Mouse (Mus musculus) embryonic facial prominence, embryonic 13.5 days (tissue): ENCODE measurements around the gene Cabp2. TPM values are rescaled to one million over a fixed set of nuclear protein-coding genes. Genes with fewer than 3 reads are reported as not detected.
"Not testable (repeated sequence)": the region's sequence is repeated elsewhere in the genome, so short reads cannot be mapped to it uniquely, and the experiment has no call there.

Experiments
- ATAC-seq: fragments of 200-750 bp; cut with Nextera tagmentation; 2 replicates; pipeline ENCODE4 v1.8.0; 2017; ENCODE audit warnings: low read depth; ENCODE audit not compliant: insufficient number of reproducible peaks, insufficient read depth, low FRiP score, low TSS enrichment
- H3K27ac ChIP-seq: fragments of 300-500 bp; sonication (generic); 2 replicates; pipeline ENCODE4 v1.5.1; 2015; ENCODE audit warnings: moderate library complexity, mild to moderate bottlenecking, inconsistent platforms
- H3K27me3 ChIP-seq: fragments of 300-500 bp; sonication (generic); 2 replicates; pipeline ENCODE4 v1.6.1; 2015; ENCODE audit warnings: mild to moderate bottlenecking, inconsistent platforms
- H3K36me3 ChIP-seq: fragments of 300-500 bp; sonication (generic); 2 replicates; pipeline ENCODE4 v1.6.1; 2015; ENCODE audit warnings: mild to moderate bottlenecking, inconsistent platforms
- H3K4me1 ChIP-seq: fragments of 300-500 bp; sonication (generic); 2 replicates; pipeline ENCODE4 v1.6.1; 2015; ENCODE audit warnings: inconsistent platforms
- H3K4me2 ChIP-seq: fragments of 300-500 bp; sonication (generic); 2 replicates; pipeline ENCODE4 v1.6.1; 2015; ENCODE audit warnings: moderate library complexity, mild to moderate bottlenecking, inconsistent platforms
- H3K4me3 ChIP-seq: fragments of 300-500 bp; sonication (generic); 2 replicates; pipeline ENCODE4 v1.5.1; 2015; ENCODE audit warnings: mild to moderate bottlenecking, inconsistent platforms
- H3K9ac ChIP-seq: fragments of 300-500 bp; sonication (generic); 2 replicates; pipeline ENCODE4 v1.6.1; 2015; ENCODE audit warnings: mild to moderate bottlenecking, inconsistent platforms
- H3K9me3 ChIP-seq: fragments of 300-500 bp; sonication (generic); 2 replicates; pipeline ENCODE4 v1.6.1; 2016; ENCODE audit warnings: inconsistent platforms
- WGBS: fragments of 180-500 bp; shearing (Covaris S2); methylation state at CpG from one replicate; pipeline ENCODE4 v1.1.7; 2015; ENCODE audit warnings: mixed read lengths; 5-methylcytosine and 5-hydroxymethylcytosine counted together
- polyA plus RNA-seq: library from polyadenylated mRNA; unstranded; fragments of >200 nt; fragmentation: Nextera tagmentation; extraction: Ambion mirVana; gene quantifications from 2 replicates; pipeline ENCODE4 v1.2.1, GENCODE M21; 2015

The Cabp2 gene
- polyA plus RNA-seq, 1 experiment from 2014 or later: not detected

- H3K27ac ChIP-seq: no peak overlapping the region
- WGBS: 41% methylated on average over 4 of the region's 4 CpGs
- no peak overlapping the region for H3K4me2 ChIP-seq
- no peaks in the 10 kb centered on the region for H3K4me1 ChIP-seq
- ATAC-seq: no peak
- no peaks in the 10 kb centered on the region for H3K9me3 ChIP-seq
- no peak overlapping the region for H3K4me3 ChIP-seq
- no peak overlapping the region for H3K9ac ChIP-seq
- no peaks in the 10 kb centered on the region for H3K27me3 ChIP-seq
- no peaks in the 10 kb centered on the region for H3K36me3 ChIP-seq
Measured at GRCm38 (mm10) chr19:4056727-4057126, 24.7 kb upstream of the Cabp2 start.

DNA sequence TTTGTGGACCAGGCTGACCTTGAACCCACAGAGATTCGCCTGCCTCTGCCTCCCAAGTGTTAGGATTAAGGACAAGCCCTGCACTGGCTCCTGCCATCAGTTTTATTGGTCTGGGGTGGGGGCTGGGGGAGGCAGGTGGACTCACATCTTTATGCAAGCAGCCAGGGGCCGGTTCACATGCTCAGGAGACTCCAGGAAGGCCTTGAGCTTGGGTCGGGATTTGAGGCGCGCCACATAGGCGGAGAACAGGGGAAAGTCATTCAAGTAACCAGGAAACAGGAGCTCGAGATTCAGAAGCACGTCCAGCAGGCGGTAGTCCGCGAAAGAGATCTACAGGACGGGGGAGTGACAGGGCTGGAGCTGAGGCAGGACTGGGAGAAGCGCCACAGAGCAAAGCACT, 24.0 kb upstream of the Cabp2 start:
- WGBS: 88% methylated on average over 13 of the region's 13 CpGs
- Histone ChIP-seq H3K9ac (no peak overlapping the region), H3K4me1 (no peaks in the 10 kb centered on the region), H3K4me2 (no peak overlapping the region), H3K9me3 (no peaks in the 10 kb centered on the region), H3K27ac (no peak overlapping the region), H3K4me3 (no peak overlapping the region), H3K36me3 (no peaks in the 10 kb centered on the region), H3K27me3 (no peaks in the 10 kb centered on the region)
- no peak for ATAC-seq

DNA sequence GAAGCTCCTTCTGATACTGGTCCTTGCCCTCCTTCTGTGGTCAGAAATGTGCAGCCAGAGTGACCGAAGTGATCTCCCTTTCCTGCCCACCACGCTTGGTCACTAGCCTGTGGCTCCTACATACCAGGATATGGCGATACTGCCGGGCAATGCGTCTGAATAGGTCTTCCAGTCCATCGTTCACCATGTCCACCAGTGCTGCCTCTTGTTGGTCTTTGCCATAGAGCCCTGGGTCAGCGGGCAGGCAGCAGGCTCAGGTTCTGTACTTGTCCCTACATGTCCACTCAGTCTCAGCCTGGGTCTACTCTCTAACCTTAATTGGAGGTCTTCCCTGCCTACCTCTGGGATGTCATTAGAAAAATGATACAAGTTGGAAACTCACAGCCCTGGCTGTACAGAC, 23.4 kb upstream of the Cabp2 start:
- Histone ChIP-seq H3K9me3 (no peaks in the 10 kb centered on the region), H3K36me3 (no peaks in the 10 kb centered on the region), H3K4me3 (no peak overlapping the region), H3K9ac (no peak overlapping the region), H3K4me1 (no peaks in the 10 kb centered on the region), H3K4me2 (no peak overlapping the region), H3K27ac (no peak overlapping the region), H3K27me3 (no peaks in the 10 kb centered on the region)
- 93% methylated on average over 7 of the region's 7 CpGs for WGBS
- ATAC-seq: no peak

DNA sequence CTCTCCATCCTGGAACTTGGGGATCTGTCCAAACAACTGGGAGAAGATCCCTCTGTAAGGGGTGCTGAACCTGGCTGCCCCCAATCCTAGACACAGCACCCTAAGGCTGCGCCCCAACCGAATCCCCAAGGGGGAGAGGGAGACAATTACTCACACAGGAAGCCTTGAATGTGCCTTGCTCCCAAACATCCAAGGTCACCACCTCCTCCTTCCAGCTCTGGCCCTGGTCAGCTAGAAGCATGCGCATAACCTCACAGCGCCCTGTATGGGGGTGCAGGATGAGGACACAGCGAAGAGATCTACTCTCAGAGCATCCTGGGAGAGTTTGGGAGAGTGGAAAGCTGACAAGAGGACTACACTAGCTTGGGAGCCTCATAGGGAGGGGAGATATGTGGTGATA, 22.8 kb upstream of the Cabp2 start:
- H3K27ac ChIP-seq: no peak overlapping the region
- H3K9ac ChIP-seq: no peak overlapping the region
- no peaks in the 10 kb centered on the region for H3K27me3 ChIP-seq
- H3K9me3 ChIP-seq: no peaks in the 10 kb centered on the region
- H3K4me1 ChIP-seq: no peaks in the 10 kb centered on the region
- no peak for ATAC-seq
- H3K36me3 ChIP-seq: no peaks in the 10 kb centered on the region
- 93% methylated on average over 5 of the region's 5 CpGs for WGBS
- no peak overlapping the region for H3K4me2 ChIP-seq
- H3K4me3 ChIP-seq: no peak overlapping the region

DNA sequence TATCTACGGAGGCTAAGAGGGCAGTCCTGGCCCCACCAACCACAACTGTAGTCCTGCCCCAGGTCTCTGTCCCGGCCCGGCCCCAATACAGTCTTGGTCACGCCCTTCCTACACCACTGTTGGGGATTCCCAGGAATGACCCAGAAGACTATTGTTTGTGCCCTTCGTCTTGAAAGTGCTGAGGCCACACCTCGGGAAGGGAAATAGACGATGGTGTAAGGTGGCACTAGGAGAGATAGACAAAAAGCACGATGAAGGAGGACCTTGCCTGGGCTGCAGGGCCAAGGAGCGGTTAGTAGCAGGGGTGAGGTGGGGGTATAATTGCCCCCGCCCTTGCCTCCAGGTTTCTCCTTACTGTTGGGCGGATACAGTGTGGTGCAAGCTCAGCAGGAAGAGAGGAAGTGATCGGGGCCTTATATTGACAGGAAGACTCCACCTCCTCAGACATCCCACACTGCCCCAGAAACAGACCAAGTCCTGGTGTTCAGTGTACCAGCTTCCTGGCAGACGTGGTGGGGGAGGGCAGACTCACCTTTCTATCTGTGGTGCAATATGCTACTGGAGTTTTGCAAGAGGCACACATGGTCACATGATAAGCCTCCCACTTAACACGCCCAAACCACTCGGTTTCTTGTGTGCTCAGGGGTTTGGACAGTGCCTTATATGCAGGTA, 22.2 kb upstream of the Cabp2 start, which contains the start of gene Gstp3:
Gene Gstp3, minus strand, starts transcription at position 501 of the 672 bp plus-strand sequence.
- no peaks in the 10 kb centered on the region for H3K36me3 ChIP-seq
- ATAC-seq: no peak
- H3K4me2 ChIP-seq: no peak within 1 kb of the TSS
- H3K4me3 ChIP-seq: no peak within 1 kb of the TSS
- no peaks in the 10 kb centered on the region for H3K27me3 ChIP-seq
- WGBS: 81% methylated on average over 15 of the region's 15 CpGs
- no peak within 1 kb of the TSS for H3K9ac ChIP-seq
- H3K27ac ChIP-seq: no peak within 1 kb of the TSS
- H3K4me1 ChIP-seq: no peaks in the 10 kb centered on the region
- H3K9me3 ChIP-seq: no peaks in the 10 kb centered on the region

- H3K9me3 ChIP-seq, H3K4me1 ChIP-seq, H3K27me3 ChIP-seq, H3K36me3 ChIP-seq, H3K4me3 ChIP-seq, H3K4me2 ChIP-seq, H3K27ac ChIP-seq, ATAC-seq, H3K9ac ChIP-seq: not testable (repeated sequence)
- 88% methylated on average over 8 of the region's 8 CpGs for WGBS
Measured at GRCm38 (mm10) chr19:4060044-4060898, 21.1 kb upstream of the Cabp2 start.

- H3K9ac ChIP-seq: no peak overlapping the region
- no peak overlapping the region for H3K27ac ChIP-seq
- H3K4me3 ChIP-seq: no peak overlapping the region
- WGBS: 87% methylated on average over 6 of the region's 6 CpGs
- no peaks in the 10 kb centered on the region for H3K36me3 ChIP-seq
- H3K27me3 ChIP-seq: no peaks in the 10 kb centered on the region
- H3K9me3 ChIP-seq: no peaks in the 10 kb centered on the region
- ATAC-seq: no peak
- no peaks in the 10 kb centered on the region for H3K4me1 ChIP-seq
- H3K4me2 ChIP-seq: no peak overlapping the region
Measured at GRCm38 (mm10) chr19:4060899-4061465, 20.4 kb upstream of the Cabp2 start.

DNA sequence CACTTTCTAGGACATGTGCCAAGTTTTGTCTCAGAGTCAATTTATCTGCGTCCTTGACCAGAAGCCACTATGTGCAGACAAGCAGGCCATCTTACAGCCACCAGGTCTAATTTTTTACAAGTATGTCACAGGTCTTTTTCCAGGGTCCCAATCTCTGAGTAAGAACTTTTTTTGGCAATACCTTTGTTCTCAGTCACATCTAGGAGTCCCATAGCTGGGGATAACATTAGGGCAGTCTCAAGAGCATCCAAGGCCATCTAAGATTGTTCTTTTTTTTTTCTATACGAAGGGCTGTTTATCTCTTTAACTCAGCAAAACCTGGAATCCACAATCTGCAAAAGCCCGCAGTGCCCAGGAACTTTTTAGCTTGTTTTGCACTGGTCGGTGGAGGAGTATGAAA, 18.0 kb upstream of the Cabp2 start:
- not testable (repeated sequence) for ATAC-seq, H3K9ac ChIP-seq, H3K4me3 ChIP-seq, H3K27me3 ChIP-seq, H3K4me1 ChIP-seq, H3K36me3 ChIP-seq, H3K4me2 ChIP-seq, H3K9me3 ChIP-seq, H3K27ac ChIP-seq
- 70% methylated on average over 4 of the region's 4 CpGs for WGBS

- not testable (repeated sequence) for H3K9me3 ChIP-seq, H3K9ac ChIP-seq, ATAC-seq, H3K27me3 ChIP-seq, H3K4me1 ChIP-seq, H3K36me3 ChIP-seq, H3K4me3 ChIP-seq, H3K27ac ChIP-seq, H3K4me2 ChIP-seq
- 50% methylated on average over 7 of the region's 11 CpGs for WGBS
Measured at GRCm38 (mm10) chr19:4064501-4064900, 16.9 kb upstream of the Cabp2 start.

- no peak for ATAC-seq
- 81% methylated on average over 6 of the region's 6 CpGs for WGBS
- Histone ChIP-seq H3K27me3 (no peaks in the 10 kb centered on the region; the same call in 1 of the 2 replicates), H3K4me3 (no peak overlapping the region), H3K9ac (no peak overlapping the region), H3K27ac (no peak overlapping the region), H3K36me3 (no peaks in the 10 kb centered on the region), H3K4me2 (no peak overlapping the region), H3K9me3 (no peaks in the 10 kb centered on the region), H3K4me1 (no peaks in the 10 kb centered on the region)
Measured at GRCm38 (mm10) chr19:4066280-4066679, 15.1 kb upstream of the Cabp2 start.

GRCm38 (mm10) chr19:4066877-4067276, 14.5 kb upstream of the Cabp2 start:
- Histone ChIP-seq H3K9ac (no peak overlapping the region), H3K27ac (no peak overlapping the region), H3K9me3 (no peaks in the 10 kb centered on the region), H3K4me2 (no peak overlapping the region), H3K4me3 (no peak overlapping the region), H3K27me3 (no peaks in the 10 kb centered on the region; the same call in 1 of the 2 replicates), H3K4me1 (no peaks in the 10 kb centered on the region), H3K36me3 (no peaks in the 10 kb centered on the region)
- no peak for ATAC-seq

GRCm38 (mm10) chr19:4068242-4068641, 13.1 kb upstream of the Cabp2 start:
- ATAC-seq: not testable (repeated sequence)

More at GRCm38 (mm10) chr19:4068242-4068641, 13.1 kb upstream of the Cabp2 start:
- WGBS: 92% methylated on average over 2 of the region's 2 CpGs
- H3K27ac ChIP-seq, H3K9ac ChIP-seq, H3K4me2 ChIP-seq, H3K27me3 ChIP-seq, H3K9me3 ChIP-seq, H3K4me1 ChIP-seq, H3K36me3 ChIP-seq, H3K4me3 ChIP-seq: not testable (repeated sequence)
